Mouse (Mus musculus) MEL (cell line): ENCODE measurements around the gene Spryd7. TPM values are rescaled to one million over a fixed set of nuclear protein-coding genes. Genes with fewer than 3 reads are reported as not detected.

Experiments
- DNase-seq: peaks from one replicate; pipeline ENCODE4 v3.0.0; 2011; ENCODE audit warnings: low read depth, low spot score
- H3K27ac ChIP-seq: 2 replicates; pipeline ENCODE4 v1.5.1; 2012; ENCODE audit warnings: low read depth, mild to moderate bottlenecking, control low read depth, low read length, moderate library complexity; ENCODE audit not compliant: control insufficient read depth
- H3K27me3 ChIP-seq, 2 experiments: fragments of 150-350 bp in 1 of 2; sonication (generic) in 1 of 2; 2 replicates each; pipeline ENCODE4 v1.6.1; 2012; ENCODE audit warnings: low read length in 2 of 2, mild to moderate bottlenecking in 2 of 2, improper control_type of control experiment in 1 of 2, moderate library complexity in 1 of 2; ENCODE audit not compliant: insufficient read depth in 2 of 2, control insufficient read depth in 1 of 2
- H3K36me3 ChIP-seq, 2 experiments: 2 replicates each; pipeline ENCODE4 v1.6.1; 2012 to 2014; ENCODE audit warnings: low read length in 2 of 2, improper control_type of control experiment in 1 of 2, inconsistent platforms in 1 of 2, mild to moderate bottlenecking in 1 of 2; ENCODE audit not compliant: insufficient read depth in 2 of 2, control insufficient read depth in 1 of 2
- H3K4me1 ChIP-seq, 2 experiments: fragments of 150-350 bp in 1 of 2; sonication (generic) in 1 of 2; 2 replicates each; pipeline ENCODE4 v1.6.1; 2012; ENCODE audit warnings: low read length in 2 of 2, improper control_type of control experiment in 1 of 2, mild to moderate bottlenecking in 1 of 2; ENCODE audit not compliant: insufficient read depth in 2 of 2, control insufficient read depth in 1 of 2
- H3K4me3 ChIP-seq, 2 experiments: fragments of 150-350 bp in 1 of 2; sonication (generic) in 1 of 2; 2 replicates each; pipeline ENCODE4 v1.5.1; 2012; ENCODE audit warnings: low read depth in 2 of 2, low read length in 2 of 2, mild to moderate bottlenecking in 2 of 2, moderate library complexity in 2 of 2, control low read depth in 1 of 2, improper control_type of control experiment in 1 of 2; ENCODE audit not compliant: control insufficient read depth in 1 of 2, insufficient read depth in 1 of 2
- H3K79me2 ChIP-seq: 2 replicates; pipeline ENCODE4 v1.6.1; 2012; ENCODE audit warnings: mild to moderate bottlenecking, low read length, moderate library complexity; ENCODE audit not compliant: control insufficient read depth, poor library complexity, insufficient read depth
- H3K9ac ChIP-seq: 2 replicates; pipeline ENCODE4 v1.6.1; 2012; ENCODE audit warnings: low read depth, mild to moderate bottlenecking, control low read depth, low read length, moderate library complexity; ENCODE audit not compliant: control insufficient read depth, poor library complexity, severe bottlenecking
- H3K9me3 ChIP-seq: fragments of 150-350 bp; sonication (generic); replicated peaks from 2 replicates; pipeline ENCODE4 v1.6.1; 2012; ENCODE audit warnings: mild to moderate bottlenecking, low read length, improper control_type of control experiment, moderate library complexity; ENCODE audit not compliant: insufficient read depth
- BHLHE40 ChIP-seq: IDR thresholded peaks from 2 replicates; pipeline ENCODE4 v1.6.1; 2012; ENCODE audit warnings: low read depth, mild to moderate bottlenecking, inconsistent platforms, low read length, improper control_type of control experiment, borderline replicate concordance
- CHD2 ChIP-seq: IDR thresholded peaks from 2 replicates; pipeline ENCODE4 v1.6.1; 2011; ENCODE audit warnings: low read length, improper control_type of control experiment
- ELF1 ChIP-seq: IDR thresholded peaks from 2 replicates; pipeline ENCODE4 v1.6.1; 2014; ENCODE audit warnings: low read depth, mild to moderate bottlenecking, inconsistent platforms, low read length, improper control_type of control experiment, moderate library complexity
- GABPA ChIP-seq: IDR thresholded peaks from 2 replicates; pipeline ENCODE4 v1.6.1; 2012; ENCODE audit warnings: low read depth, mild to moderate bottlenecking, inconsistent platforms, low read length, improper control_type of control experiment, moderate library complexity
- GATA1 ChIP-seq: IDR thresholded peaks from 2 replicates; pipeline ENCODE4 v1.6.1; 2011; ENCODE audit warnings: low read depth, low read length, improper control_type of control experiment
- HCFC1 ChIP-seq: IDR thresholded peaks from 2 replicates; pipeline ENCODE4 v1.6.1; 2012; ENCODE audit warnings: low read depth, mild to moderate bottlenecking, inconsistent platforms, low read length, improper control_type of control experiment, moderate library complexity
- KAT2A ChIP-seq: conservative IDR thresholded peaks from 2 replicates; pipeline ENCODE4 v1.6.1; 2012; ENCODE audit warnings: low read depth, low read length, improper control_type of control experiment, inconsistent platforms
- MAX ChIP-seq: IDR thresholded peaks from 2 replicates; pipeline ENCODE4 v1.6.1; 2011; ENCODE audit warnings: low read length, improper control_type of control experiment
- MEF2A ChIP-seq: IDR thresholded peaks from 2 replicates; pipeline ENCODE4 v1.6.1; 2014; ENCODE audit warnings: low read depth, mild to moderate bottlenecking, inconsistent platforms, low read length, improper control_type of control experiment; ENCODE audit not compliant: poor library complexity, insufficient replicate concordance, severe bottlenecking; ENCODE audit errors: extremely low read depth
- MYB ChIP-seq: IDR thresholded peaks from 2 replicates; pipeline ENCODE4 v1.6.1; 2011; ENCODE audit warnings: mild to moderate bottlenecking, low read depth, low read length, improper control_type of control experiment
- MYC ChIP-seq: IDR thresholded peaks from 2 replicates; pipeline ENCODE4 v1.6.1; 2011; ENCODE audit warnings: low read depth, mild to moderate bottlenecking, low read length, improper control_type of control experiment, moderate library complexity
- NELFE ChIP-seq: IDR thresholded peaks from 2 replicates; pipeline ENCODE4 v1.6.1; 2011; ENCODE audit warnings: low read depth, low read length, improper control_type of control experiment
- POLR2AphosphoS2 ChIP-seq: IDR thresholded peaks from 2 replicates; pipeline ENCODE4 v1.6.1; 2011; ENCODE audit warnings: low read length, improper control_type of control experiment
- TAL1 ChIP-seq: IDR thresholded peaks from 2 replicates; pipeline ENCODE4 v1.6.1; 2012; ENCODE audit warnings: mild to moderate bottlenecking, inconsistent platforms, low read length, moderate library complexity, mixed read lengths
- TBP ChIP-seq: IDR thresholded peaks from 2 replicates; pipeline ENCODE4 v1.8.0; 2011; ENCODE audit warnings: low read depth, low read length, improper control_type of control experiment
- UBTF ChIP-seq: IDR thresholded peaks from 2 replicates; pipeline ENCODE4 v1.6.1; 2012; ENCODE audit warnings: low read depth, mild to moderate bottlenecking, inconsistent platforms, low read length, improper control_type of control experiment, moderate library complexity, borderline replicate concordance; ENCODE audit not compliant: insufficient read depth
- USF1 ChIP-seq: IDR thresholded peaks from 2 replicates; pipeline ENCODE4 v1.6.1; 2014; ENCODE audit warnings: low read depth, mild to moderate bottlenecking, inconsistent platforms, low read length, improper control_type of control experiment, moderate library complexity
- USF2 ChIP-seq, 2 experiments: IDR thresholded peaks; 2 replicates each; pipeline ENCODE4 v1.6.1; 2011 to 2012; ENCODE audit warnings: improper control_type of control experiment in 2 of 2, low read length in 2 of 2, borderline replicate concordance in 1 of 2, inconsistent platforms in 1 of 2, low read depth in 1 of 2, mild to moderate bottlenecking in 1 of 2; ENCODE audit not compliant: insufficient read depth in 1 of 2
- ZKSCAN1 ChIP-seq: IDR thresholded peaks from 2 replicates; pipeline ENCODE4 v1.6.1; 2012; ENCODE audit warnings: low read depth, mild to moderate bottlenecking, inconsistent platforms, low read length, improper control_type of control experiment, moderate library complexity
- ZMIZ1 ChIP-seq: IDR thresholded peaks from 2 replicates; pipeline ENCODE4 v1.6.1; 2012; ENCODE audit warnings: low read depth, mild to moderate bottlenecking, inconsistent platforms, low read length, improper control_type of control experiment, moderate library complexity
- ZNF384 ChIP-seq: IDR thresholded peaks from 2 replicates; pipeline ENCODE4 v1.6.1; 2012; ENCODE audit warnings: low read depth, mild to moderate bottlenecking, inconsistent platforms, low read length, improper control_type of control experiment
- polyA plus RNA-seq, 2 experiments: library from polyadenylated mRNA; stranded (reverse) in 1 of 2; unstranded in 1 of 2; fragments of >175 nt in 1 of 2; fragments of >200 nt in 1 of 2; gene quantifications; 2 replicates each; pipeline versions ENCODE4 v1.2.1 to v1.2.4; 2012; ENCODE audit warnings: low replicate concordance in 2 of 2, low read depth in 1 of 2; ENCODE audit not compliant: insufficient read length in 2 of 2, insufficient read depth in 1 of 2, missing spikeins in 1 of 2
- total RNA-seq: library from RNA; depleted of rRNA; stranded (reverse); fragments of 300-350 nt; gene quantifications from 2 replicates; pipeline ENCODE4 v1.2.3, GENCODE M21; 2012

The Spryd7 gene
- total and polyA plus RNA-seq, 3 experiments = 14.3 to 16.4 TPM; not detected in 1

- Histone ChIP-seq H3K27ac (no peak overlapping the region), H3K4me1 (peaks cover 0 to 21% of the 10 kb centered on the region in 2 experiments; a peak in 3 of 4 replicates), H3K27me3 (no peaks in the 10 kb centered on the region), H3K79me2 (no peaks in the 10 kb centered on the region), H3K4me3 (no peak overlapping the region), H3K9me3 (no peaks in the 10 kb centered on the region), H3K36me3 (peaks cover 0 to 20% of the 10 kb centered on the region in 2 experiments; a peak in 2 of 4 replicates), H3K9ac (no peak overlapping the region)
- TF ChIP-seq MAX (no peak), NELFE (no peak), USF2 (IDR thresholded peaks at IDR 0.05; ENCODE audit: borderline replicate concordance in 1 of 2, insufficient read depth in 1 of 2, low read depth in 1 of 2, low read length in 2 of 2) (no peak), GABPA (no peak), ELF1 (no peak), TAL1 (no peak), UBTF (no peak), BHLHE40 (no peak), ZMIZ1 (no peak), ZKSCAN1 (no peak), USF1 (no peak), CHD2 (no peak), ZNF384 (no peak), MYB (no peak), TBP (no peak), POLR2AphosphoS2 (no peak)
- no peak for DNase-seq
Measured at GRCm38 (mm10) chr14:61526006-61526405, 30.7 kb downstream of the Spryd7 start.

- Histone ChIP-seq H3K27me3 (no peaks in the 10 kb centered on the region), H3K9ac (no peak overlapping the region), H3K4me3 (no peak overlapping the region), H3K9me3 (no peaks in the 10 kb centered on the region), H3K79me2 (no peaks in the 10 kb centered on the region), H3K27ac (no peak overlapping the region), H3K4me1 (peaks cover 0 to 12% of the 10 kb centered on the region in 2 experiments; a peak in 2 of 4 replicates), H3K36me3 (peaks cover 0 to 6% of the 10 kb centered on the region in 2 experiments; a peak in 2 of 4 replicates)
- no peak for DNase-seq
- TF ChIP-seq GABPA (no peak), BHLHE40 (no peak), ZMIZ1 (no peak), MYC (no peak), GATA1 (no peak), HCFC1 (no peak), MYB (no peak), KAT2A (no peak), MEF2A (no peak)
Measured at GRCm38 (mm10) chr14:61523821-61524220, 32.9 kb downstream of the Spryd7 start.
